Mouse (Mus musculus) forebrain, embryonic 10.5 days (tissue): ENCODE results near the gene Fos. TPM values are rescaled to one million over a fixed set of nuclear protein-coding genes. Genes with fewer than 3 reads are reported as not detected.

Source experiments
- DNase-seq: peaks from one replicate; pipeline ENCODE4 v3.0.0-alpha.2; 2017; ENCODE audit warnings: low spot score; ENCODE audit errors: extremely low spot score
- H3K27ac ChIP-seq: fragments of 300-500 bp; sonication (generic); 2 replicates; pipeline ENCODE4 v1.5.1; 2016; ENCODE audit warnings: mild to moderate bottlenecking
- H3K27me3 ChIP-seq: fragments of 300-500 bp; sonication (generic); 2 replicates; pipeline ENCODE4 v1.6.1; 2016; ENCODE audit warnings: mild to moderate bottlenecking; ENCODE audit not compliant: poor library complexity, severe bottlenecking
- H3K36me3 ChIP-seq: fragments of 300-500 bp; sonication (generic); replicated peaks from 2 replicates; pipeline ENCODE4 v1.6.1; 2016; ENCODE audit warnings: mild to moderate bottlenecking, moderate library complexity
- H3K4me1 ChIP-seq: fragments of 300-500 bp; sonication (generic); 2 replicates; pipeline ENCODE4 v1.6.1; 2016
- H3K4me3 ChIP-seq: fragments of 300-500 bp; sonication (generic); 2 replicates; pipeline ENCODE4 v1.5.1; 2016; ENCODE audit warnings: mild to moderate bottlenecking, moderate library complexity
- H3K9me3 ChIP-seq: fragments of 300-500 bp; sonication (generic); 2 replicates; pipeline ENCODE4 v1.6.1; 2016; ENCODE audit warnings: mild to moderate bottlenecking, moderate library complexity
- WGBS: fragments of 180-500 bp; shearing (Covaris S2); methylation state at CpG from one replicate; pipeline ENCODE4 v1.1.7; 2016; 5-methylcytosine and 5-hydroxymethylcytosine counted together
- polyA plus RNA-seq: library from polyadenylated mRNA; unstranded; fragments of >200 nt; fragmentation: Nextera tagmentation; extraction: Ambion mirVana; gene quantifications from 2 replicates; pipeline ENCODE4 v1.2.1, GENCODE M21; 2016

The Fos gene
- polyA plus RNA-seq, result 0.34 and 1.2 TPM in 2 replicates

- H3K4me1 ChIP-seq, result peaks cover 51% of the 10 kb centered on the region
- H3K4me3 ChIP-seq, result peak within 1 kb of the TSS; percentile 59
- H3K27ac ChIP-seq, result peak within 1 kb of the TSS; percentile 87
- H3K36me3 ChIP-seq, result no peaks in the 10 kb centered on the region
- peak; percentile 87 for DNase-seq
- no peaks in the 10 kb centered on the region for H3K9me3 ChIP-seq
- peaks cover 75% of the 10 kb centered on the region for H3K27me3 ChIP-seq
- WGBS, result under 1% methylated on average over 56 of the region's 56 CpGs
Measured at GRCm38 (mm10) chr12:85473481-85474297, at the start of gene Fos. TSS of gene Fos (plus strand) at chr12:85473890.

- Histone ChIP-seq H3K4me1 (peaks cover 17% of the 10 kb centered on the region), H3K36me3 (no peaks in the 10 kb centered on the region)
- 93% methylated on average over 11 of the region's 11 CpGs for WGBS
Measured at GRCm38 (mm10) chr12:85425721-85426120, 48.0 kb upstream of the Fos start.

GRCm38 (mm10) chr12:85426126-85426525 lies 47.6 kb upstream of the Fos start:
- H3K36me3 ChIP-seq, result no peaks in the 10 kb centered on the region
- no peak overlapping the region for H3K4me3 ChIP-seq
- no peaks in the 10 kb centered on the region for H3K9me3 ChIP-seq
- DNase-seq, result no peak
- peaks cover 17% of the 10 kb centered on the region for H3K4me1 ChIP-seq
- no peak overlapping the region for H3K27ac ChIP-seq
- H3K27me3 ChIP-seq, result no peaks in the 10 kb centered on the region
- 70% methylated on average over 10 of the region's 10 CpGs for WGBS

More at GRCm38 (mm10) chr12:85425721-85426120, 48.0 kb upstream of the Fos start:
- no peak overlapping the region for H3K4me3 ChIP-seq
- no peak for DNase-seq
- H3K9me3 ChIP-seq, result no peaks in the 10 kb centered on the region
- no peak overlapping the region for H3K27ac ChIP-seq
- H3K27me3 ChIP-seq, result no peaks in the 10 kb centered on the region

- Histone ChIP-seq H3K9me3 (no peaks in the 10 kb centered on the region), H3K27me3 (no peaks in the 10 kb centered on the region), H3K4me3 (no peak overlapping the region), H3K36me3 (no peaks in the 10 kb centered on the region), H3K27ac (no peak overlapping the region), H3K4me1 (peaks cover 26% of the 10 kb centered on the region)
- WGBS, result 84% methylated on average over 7 of the region's 7 CpGs
- DNase-seq, result no peak
Measured at GRCm38 (mm10) chr12:85427802-85428201, 45.9 kb upstream of the Fos start.

GRCm38 (mm10) chr12:85429999-85430398 lies 43.7 kb upstream of the Fos start:
- no peaks in the 10 kb centered on the region for H3K36me3 ChIP-seq
- H3K27me3 ChIP-seq, result no peaks in the 10 kb centered on the region
- peaks cover 46% of the 10 kb centered on the region for H3K4me1 ChIP-seq
- DNase-seq, result no peak
- H3K27ac ChIP-seq, result no peak overlapping the region
- H3K9me3 ChIP-seq, result no peaks in the 10 kb centered on the region
- 83% methylated on average over 4 of the region's 4 CpGs for WGBS
- no peak overlapping the region for H3K4me3 ChIP-seq

- Histone ChIP-seq H3K27ac (no peak overlapping the region), H3K4me1 (peaks cover 45% of the 10 kb centered on the region), H3K27me3 (no peaks in the 10 kb centered on the region), H3K4me3 (no peak overlapping the region), H3K36me3 (no peaks in the 10 kb centered on the region), H3K9me3 (no peaks in the 10 kb centered on the region)
- WGBS, result 69% methylated on average over 6 of the region's 6 CpGs
- no peak for DNase-seq
Measured at GRCm38 (mm10) chr12:85430434-85430833, 43.3 kb upstream of the Fos start.

- Histone ChIP-seq H3K27me3 (0 out of 2 replicates have a peak, but pooled peaks cover 5% of the 10 kb centered on the region), H3K27ac (peak overlapping the region; percentile 80), H3K4me1 (peaks cover 60% of the 10 kb centered on the region), H3K4me3 (peak overlapping the region; percentile 10; the same call in 1 of the 2 replicates), H3K9me3 (no peaks in the 10 kb centered on the region), H3K36me3 (no peaks in the 10 kb centered on the region)
- DNase-seq, result peak; percentile 41
- WGBS, result 5% methylated on average over 3 of the region's 3 CpGs
Measured at GRCm38 (mm10) chr12:85433850-85434249, 39.8 kb upstream of the Fos start.

- Histone ChIP-seq H3K27ac (peak overlapping the region; percentile 80), H3K27me3 (0 out of 2 replicates have a peak, but pooled peaks cover 5% of the 10 kb centered on the region), H3K36me3 (no peaks in the 10 kb centered on the region), H3K9me3 (no peaks in the 10 kb centered on the region), H3K4me3 (no peak overlapping the region), H3K4me1 (peaks cover 60% of the 10 kb centered on the region)
- DNase-seq, result no peak
- WGBS, result 62% methylated on average over 5 of the region's 5 CpGs
Measured at GRCm38 (mm10) chr12:85434526-85434925, 39.2 kb upstream of the Fos start.

GRCm38 (mm10) chr12:85436021-85436621 lies 37.6 kb upstream of the Fos start:
- DNase-seq, result no peak
- H3K27ac ChIP-seq, result 0 out of 2 replicates have a peak overlapping the region, but pooled peaks have one; percentile 40

GRCm38 (mm10) chr12:85437172-85437876 lies 36.4 kb upstream of the Fos start:
- H3K4me1 ChIP-seq, result peaks cover 47% of the 10 kb centered on the region
- H3K27ac ChIP-seq, result peak overlapping the region; percentile 68
- H3K4me3 ChIP-seq, result no peak overlapping the region
- no peaks in the 10 kb centered on the region for H3K36me3 ChIP-seq
- peak; percentile 20 for DNase-seq
- 0 out of 2 replicates have a peak, but pooled peaks cover 5% of the 10 kb centered on the region for H3K27me3 ChIP-seq
- 41% methylated on average over 17 of the region's 17 CpGs for WGBS
- no peaks in the 10 kb centered on the region for H3K9me3 ChIP-seq

More at GRCm38 (mm10) chr12:85436021-85436621, 37.6 kb upstream of the Fos start:
- 0 out of 2 replicates have a peak, but pooled peaks cover 5% of the 10 kb centered on the region for H3K27me3 ChIP-seq
- no peaks in the 10 kb centered on the region for H3K9me3 ChIP-seq
- peaks cover 55% of the 10 kb centered on the region for H3K4me1 ChIP-seq
- 81% methylated on average over 10 of the region's 10 CpGs for WGBS
- no peak overlapping the region for H3K4me3 ChIP-seq
- H3K36me3 ChIP-seq, result no peaks in the 10 kb centered on the region

- Histone ChIP-seq H3K27me3 (no peaks in the 10 kb centered on the region), H3K4me1 (peaks cover 14% of the 10 kb centered on the region), H3K36me3 (no peaks in the 10 kb centered on the region), H3K4me3 (no peak overlapping the region), H3K27ac (no peak overlapping the region), H3K9me3 (no peaks in the 10 kb centered on the region)
- WGBS, result 97% methylated on average over 1 of the region's 1 CpGs
- DNase-seq, result no peak
Measured at GRCm38 (mm10) chr12:85443456-85443855, 30.2 kb upstream of the Fos start.

- 67% methylated on average over 6 of the region's 6 CpGs for WGBS
- Histone ChIP-seq H3K27me3 (no peaks in the 10 kb centered on the region), H3K27ac (no peak overlapping the region), H3K4me1 (peaks cover 14% of the 10 kb centered on the region), H3K9me3 (no peaks in the 10 kb centered on the region), H3K36me3 (no peaks in the 10 kb centered on the region), H3K4me3 (no peak overlapping the region)
- DNase-seq, result no peak
Measured at GRCm38 (mm10) chr12:85444646-85445045, 29.0 kb upstream of the Fos start.
